Mouse (Mus musculus): ENCODE measurements around the gene Hipk2. TPM values are rescaled to one million over a fixed set of nuclear protein-coding genes. Genes with fewer than 3 reads are reported as not detected.

The Hipk2 gene
- total and polyA plus RNA-seq, 2 experiments from 2014 or later = 17.8 to 28.6 TPM

DNA sequence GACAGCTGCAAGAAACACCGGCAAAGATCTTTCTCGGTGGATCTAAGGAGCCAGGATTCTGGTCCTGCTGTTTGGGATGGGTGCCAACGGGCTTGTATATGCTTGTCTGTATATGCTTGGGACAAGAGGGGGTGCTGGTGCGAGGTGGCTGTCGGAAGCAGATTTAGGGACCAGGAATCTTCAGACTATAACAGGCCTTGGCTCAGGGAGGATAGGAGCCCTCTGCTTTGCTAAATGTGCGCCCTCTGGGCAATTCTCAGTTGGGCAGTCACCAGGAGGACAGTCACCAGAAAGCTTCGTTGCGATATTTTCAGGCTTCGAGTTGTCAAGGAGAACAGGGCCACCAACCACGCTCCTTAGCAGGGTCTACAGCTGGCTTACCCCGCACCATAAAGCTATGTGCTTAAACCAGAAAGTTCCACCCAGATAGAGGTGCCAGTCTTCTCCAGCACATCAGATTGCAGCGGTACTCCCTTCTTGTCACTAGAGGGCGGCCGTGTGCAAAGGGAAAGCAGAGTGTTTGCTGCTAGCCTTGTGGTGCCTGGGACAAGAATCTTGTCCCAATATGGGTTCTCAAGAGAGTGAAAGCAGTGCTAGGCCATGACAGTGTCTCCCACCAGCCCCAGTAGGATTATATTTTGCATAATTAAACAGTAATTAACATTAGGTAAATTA lies 225.6 kb downstream of the Hipk2 start:
- Histone ChIP-seq H3K9ac (no peak overlapping the region), H3K27me3 (ENCODE audit: insufficient read depth, low read length) (no peaks in the 10 kb centered on the region), H3K4me1 (ENCODE audit: insufficient read depth) (no peaks in the 10 kb centered on the region), H3K36me3 (ENCODE audit: insufficient read depth) (no peaks in the 10 kb centered on the region), H3K4me3 (ENCODE audit: low read depth, low read length) (no peak overlapping the region), H3K27ac (ENCODE audit: low read depth, low read length) (no peak overlapping the region), H3K4me2 (ENCODE audit: low read depth) (no peak overlapping the region), H3K9me3 (ENCODE audit: low read length) (no peaks in the 10 kb centered on the region)
- peak; percentile 87 for DNase-seq
- peak; percentile 95 for TF ChIP-seq CTCF (IDR thresholded peaks at IDR 0.05; ENCODE audit: low read depth)
- WGBS = 40% methylated on average over 14 of the region's 14 CpGs
- ATAC-seq = peak; percentile 86

DNA sequence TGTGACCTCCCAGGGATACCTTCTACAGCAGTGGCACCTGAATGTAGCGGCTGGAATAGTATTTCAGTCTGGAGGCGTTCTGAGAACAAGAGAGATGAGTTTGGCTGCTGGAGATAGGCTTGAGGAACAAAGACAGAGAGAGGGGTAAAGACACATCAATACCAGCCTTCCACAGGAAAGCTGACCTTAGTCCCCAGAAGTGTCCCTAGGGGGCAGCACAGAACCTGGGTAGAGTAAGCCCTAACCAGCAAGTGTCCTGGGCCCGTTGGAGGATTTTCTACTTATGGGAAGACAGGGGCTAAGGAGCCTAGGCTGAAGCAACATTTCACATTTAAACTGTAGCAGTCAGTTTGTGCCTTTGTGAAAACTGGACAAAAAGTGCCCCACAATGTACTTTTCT lies 226.4 kb downstream of the Hipk2 start:
- ATAC-seq (no peak), DNase-seq (no peak)
- WGBS = 65% methylated on average over 3 of the region's 3 CpGs
- H3K36me3 ChIP-seq (ENCODE audit: insufficient read depth) = no peaks in the 10 kb centered on the region
- H3K9ac ChIP-seq = no peak overlapping the region
- no peak overlapping the region for H3K27ac ChIP-seq (ENCODE audit: low read depth, low read length)
- no peaks in the 10 kb centered on the region for H3K27me3 ChIP-seq (ENCODE audit: insufficient read depth, low read length)
- no peak overlapping the region for H3K4me2 ChIP-seq (ENCODE audit: low read depth)
- no peaks in the 10 kb centered on the region for H3K4me1 ChIP-seq (ENCODE audit: insufficient read depth)
- H3K4me3 ChIP-seq (ENCODE audit: low read depth, low read length) = no peak overlapping the region
- TF ChIP-seq CTCF (IDR thresholded peaks at IDR 0.05; ENCODE audit: low read depth) = no peak
- no peaks in the 10 kb centered on the region for H3K9me3 ChIP-seq (ENCODE audit: low read length)

Other genes with a start within 250 kb of the Hipk2 start
- gene Klrg2, start 238.9 kb downstream of the Hipk2 start, total RNA-seq (2014; rRNA removed) = 0.23 and 0.24 TPM in 2 replicates
- 0.10 and 0.17 TPM in 2 replicates for gene Klrg2, start 238.9 kb downstream of the Hipk2 start, polyA plus RNA-seq (2015; fragmentation: Nextera tagmentation; extraction: Ambion mirVana)
- gene Clec2l, start 213.1 kb downstream of the Hipk2 start, total RNA-seq (2014; rRNA removed) = 92.8 and 94.3 TPM in 2 replicates
- gene Clec2l, start 213.1 kb downstream of the Hipk2 start, polyA plus RNA-seq (2015; fragmentation: Nextera tagmentation; extraction: Ambion mirVana) = 49.8 and 52.0 TPM in 2 replicates
- 1.5 and 1.8 TPM in 2 replicates for gene Tbxas1, start 761 bp downstream of the Hipk2 start, total RNA-seq (2014; rRNA removed)
- gene Tbxas1, start 761 bp downstream of the Hipk2 start, polyA plus RNA-seq (2015; fragmentation: Nextera tagmentation; extraction: Ambion mirVana) = 1.9 and 2.0 TPM in 2 replicates
- 6.4 and 8.1 TPM in 2 replicates for gene Parp12, start 242.2 kb upstream of the Hipk2 start, total RNA-seq (2014; rRNA removed)
- gene Parp12, start 242.2 kb upstream of the Hipk2 start, polyA plus RNA-seq (2015; fragmentation: Nextera tagmentation; extraction: Ambion mirVana) = 2.9 and 3.6 TPM in 2 replicates

Measured in forebrain, postnatal 0 days (tissue).